Mouse (Mus musculus) neural tube, embryonic 13.5 days (tissue): ENCODE data around the gene Cyb5r1. TPM values are rescaled to one million over a fixed set of nuclear protein-coding genes. Genes with fewer than 3 reads are reported as not detected.
"Not testable (repeated sequence)": the region's sequence is repeated elsewhere in the genome, so short reads cannot be mapped to it uniquely, and the experiment has no call there.

Experiments used
- ATAC-seq: fragments of 200-750 bp; cut with Nextera tagmentation; 2 replicates; pipeline ENCODE4 v1.8.0; 2017; ENCODE audit warnings: low read depth, mild to moderate bottlenecking, moderate TSS enrichment, moderate library complexity
- H3K27ac ChIP-seq: fragments of 300-500 bp; sonication (generic); replicated peaks from 2 replicates; pipeline ENCODE4 v1.5.1; 2015; ENCODE audit warnings: moderate library complexity, mild to moderate bottlenecking, inconsistent platforms
- H3K27me3 ChIP-seq: fragments of 300-500 bp; sonication (generic); 2 replicates; pipeline ENCODE4 v1.6.1; 2015; ENCODE audit warnings: mild to moderate bottlenecking, inconsistent platforms
- H3K36me3 ChIP-seq: fragments of 300-500 bp; sonication (generic); 2 replicates; pipeline ENCODE4 v1.6.1; 2015; ENCODE audit warnings: mild to moderate bottlenecking, inconsistent platforms
- H3K4me1 ChIP-seq: fragments of 300-500 bp; sonication (generic); replicated peaks from 2 replicates; pipeline ENCODE4 v1.6.1; 2015; ENCODE audit warnings: inconsistent platforms
- H3K4me2 ChIP-seq: fragments of 300-500 bp; sonication (generic); 2 replicates; pipeline ENCODE4 v1.6.1; 2015; ENCODE audit warnings: inconsistent platforms, mild to moderate bottlenecking, moderate library complexity
- H3K4me3 ChIP-seq: fragments of 300-500 bp; sonication (generic); 2 replicates; pipeline ENCODE4 v1.5.1; 2015; ENCODE audit warnings: mild to moderate bottlenecking, inconsistent platforms
- H3K9ac ChIP-seq: fragments of 300-500 bp; sonication (generic); 2 replicates; pipeline ENCODE4 v1.6.1; 2015; ENCODE audit warnings: moderate library complexity, mild to moderate bottlenecking, inconsistent platforms
- H3K9me3 ChIP-seq: fragments of 300-500 bp; sonication (generic); 2 replicates; pipeline ENCODE4 v1.6.1; 2016; ENCODE audit warnings: inconsistent platforms
- WGBS: fragments of 180-500 bp; shearing (Covaris S2); methylation state at CpG from one replicate; pipeline ENCODE4 v1.1.7; 2015; 5-methylcytosine and 5-hydroxymethylcytosine counted together
- polyA plus RNA-seq: library from polyadenylated mRNA; unstranded; fragments of >200 nt; fragmentation: Nextera tagmentation; extraction: Ambion mirVana; gene quantifications from 2 replicates; pipeline ENCODE4 v1.2.1, GENCODE M21; 2015

The Cyb5r1 gene
- polyA plus RNA-seq, 1 experiment from 2014 or later: 24.7 TPM

- H3K4me2 ChIP-seq, H3K27ac ChIP-seq, H3K4me3 ChIP-seq, H3K4me1 ChIP-seq, H3K36me3 ChIP-seq, H3K27me3 ChIP-seq, H3K9me3 ChIP-seq, ATAC-seq, H3K9ac ChIP-seq: not testable (repeated sequence)
- 69% methylated on average over 3 of the region's 3 CpGs for WGBS
Measured at GRCm38 (mm10) chr1:134448537-134448936, 43.2 kb downstream of the Cyb5r1 start.

GRCm38 (mm10) chr1:134450201-134450600 is 44.8 kb downstream of the Cyb5r1 start:
- ATAC-seq: no peak
- Histone ChIP-seq H3K4me3 (no peak overlapping the region), H3K27me3 (no peaks in the 10 kb centered on the region), H3K4me2 (no peak overlapping the region), H3K27ac (no peak overlapping the region), H3K36me3 (no peaks in the 10 kb centered on the region), H3K9me3 (no peaks in the 10 kb centered on the region), H3K9ac (no peak overlapping the region), H3K4me1 (peaks cover 6% of the 10 kb centered on the region)
- 87% methylated on average over 4 of the region's 4 CpGs for WGBS

- H3K27me3 ChIP-seq: no peaks in the 10 kb centered on the region
- no peak overlapping the region for H3K4me3 ChIP-seq
- 52% methylated on average over 3 of the region's 3 CpGs for WGBS
- no peak overlapping the region for H3K4me2 ChIP-seq
- no peak overlapping the region for H3K9ac ChIP-seq
- H3K9me3 ChIP-seq: no peaks in the 10 kb centered on the region
- no peak overlapping the region for H3K27ac ChIP-seq
- H3K36me3 ChIP-seq: no peaks in the 10 kb centered on the region
- no peak for ATAC-seq
- peaks cover 10% of the 10 kb centered on the region for H3K4me1 ChIP-seq
Measured at GRCm38 (mm10) chr1:134450986-134451385, 45.6 kb downstream of the Cyb5r1 start.

- Histone ChIP-seq H3K4me3 (peak within 1 kb of the TSS; percentile 96), H3K9ac (peak within 1 kb of the TSS; percentile 88), H3K27me3 (no peaks in the 10 kb centered on the region), H3K27ac (peak within 1 kb of the TSS; percentile 82), H3K4me2 (peak within 1 kb of the TSS; percentile 78), H3K36me3 (peaks cover 20% of the 10 kb centered on the region), H3K4me1 (peaks cover 17% of the 10 kb centered on the region), H3K9me3 (no peaks in the 10 kb centered on the region)
- peak; percentile 94 for ATAC-seq
- WGBS: 1% methylated on average over 61 of the region's 61 CpGs
Measured at GRCm38 (mm10) chr1:134454904-134455824, 49.8 kb downstream of the Cyb5r1 start, which contains the start of gene Klhl12. TSS of gene Klhl12 (plus strand) at chr1:134455531.

- Histone ChIP-seq H3K9me3 (no peaks in the 10 kb centered on the region), H3K4me2 (peak overlapping the region; percentile 78), H3K27ac (no peak overlapping the region), H3K27me3 (no peaks in the 10 kb centered on the region), H3K36me3 (peaks cover 29% of the 10 kb centered on the region), H3K9ac (peak overlapping the region; percentile 88), H3K4me1 (peaks cover 17% of the 10 kb centered on the region), H3K4me3 (peak overlapping the region; percentile 96)
- WGBS: 24% methylated on average over 5 of the region's 5 CpGs
- ATAC-seq: no peak
Measured at GRCm38 (mm10) chr1:134456060-134456459, 50.7 kb downstream of the Cyb5r1 start.

GRCm38 (mm10) chr1:134458139-134458727 is 52.9 kb downstream of the Cyb5r1 start:
- ATAC-seq: no peak
- H3K36me3 ChIP-seq: peaks cover 48% of the 10 kb centered on the region
- H3K27me3 ChIP-seq: no peaks in the 10 kb centered on the region
- 89% methylated on average over 7 of the region's 7 CpGs for WGBS
- H3K4me1 ChIP-seq: peaks cover 17% of the 10 kb centered on the region
- no peak overlapping the region for H3K9ac ChIP-seq
- no peak overlapping the region for H3K4me2 ChIP-seq
- no peak overlapping the region for H3K4me3 ChIP-seq
- no peak overlapping the region for H3K27ac ChIP-seq
- no peaks in the 10 kb centered on the region for H3K9me3 ChIP-seq

GRCm38 (mm10) chr1:134460294-134461284 is 55.2 kb downstream of the Cyb5r1 start:
- Histone ChIP-seq H3K9ac (no peak overlapping the region), H3K27ac (no peak overlapping the region), H3K4me1 (peaks cover 11% of the 10 kb centered on the region), H3K4me2 (no peak overlapping the region), H3K9me3 (no peaks in the 10 kb centered on the region), H3K27me3 (no peaks in the 10 kb centered on the region), H3K36me3 (peaks cover 66% of the 10 kb centered on the region), H3K4me3 (no peak overlapping the region)
- no peak for ATAC-seq
- WGBS: 100% methylated on average over 1 of the region's 1 CpGs

Other genes starting within 250 kb of the Cyb5r1 start
- gene Chil1, start 223.4 kb upstream of the Cyb5r1 start, polyA plus RNA-seq: 1.9 and 2.8 TPM in 2 replicates
- gene Mybph, start 212.1 kb upstream of the Cyb5r1 start, polyA plus RNA-seq: 2.9 and 8.5 TPM in 2 replicates
- 11.1 and 12.8 TPM in 2 replicates for gene Adora1, start 170.1 kb upstream of the Cyb5r1 start, polyA plus RNA-seq
- gene Myog, start 115.6 kb upstream of the Cyb5r1 start, polyA plus RNA-seq: 5.2 and 21.7 TPM in 2 replicates
- 10.9 and 11.7 TPM in 2 replicates for gene Ppfia4, start 72.6 kb upstream of the Cyb5r1 start, polyA plus RNA-seq
- gene Tmem183a, start 43.6 kb upstream of the Cyb5r1 start, polyA plus RNA-seq: 105 and 117 TPM in 2 replicates
- gene 4933406M09Rik, start 19.6 kb upstream of the Cyb5r1 start, polyA plus RNA-seq: not detected in 2 replicates
- 79.7 and 84.0 TPM in 2 replicates for gene Adipor1, start 9.8 kb downstream of the Cyb5r1 start, polyA plus RNA-seq
- 31.4 and 35.5 TPM in 2 replicates for gene Klhl12, start 50.0 kb downstream of the Cyb5r1 start, polyA plus RNA-seq
- gene Rabif, start 89.1 kb downstream of the Cyb5r1 start, polyA plus RNA-seq: 65.1 and 67.4 TPM in 2 replicates
- not detected in 2 replicates for gene Mgat4e, start 144.1 kb downstream of the Cyb5r1 start, polyA plus RNA-seq
- 90.2 and 98.9 TPM in 2 replicates for gene Kdm5b, start 154.6 kb downstream of the Cyb5r1 start, polyA plus RNA-seq
- 12.1 and 13.9 TPM in 2 replicates for gene Syt2, start 241.1 kb downstream of the Cyb5r1 start, polyA plus RNA-seq